Mouse (Mus musculus) yolk sac, embryonic 10.5 days (tissue): Measurements from ENCODE around the gene Fsip1.

Experiments
- DNase-seq: peaks from one replicate; pipeline ENCODE4 v3.0.0-alpha.2; 2017; ENCODE audit warnings: low spot score

The Fsip1 gene

DNA sequence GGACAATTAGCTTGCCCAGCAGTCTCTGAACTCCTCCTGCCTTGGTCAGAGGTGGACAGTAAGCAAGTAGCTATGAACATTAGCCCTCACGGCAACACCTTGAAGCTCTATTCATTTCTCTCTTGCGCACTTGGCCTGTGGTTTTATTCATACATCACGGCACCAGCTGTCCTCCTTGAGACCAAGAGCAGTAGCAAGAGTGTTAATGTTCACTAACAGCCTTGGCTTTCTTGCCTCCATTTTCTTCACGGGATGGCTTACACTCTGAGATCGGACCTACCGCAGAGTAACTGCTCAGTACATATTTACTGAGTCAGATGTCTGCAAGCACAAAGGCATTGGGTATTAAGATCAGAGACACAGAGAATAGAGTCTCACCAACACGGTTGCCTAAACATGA is 132.3 kb downstream of the Fsip1 start:
- DNase-seq: no peak

DNA sequence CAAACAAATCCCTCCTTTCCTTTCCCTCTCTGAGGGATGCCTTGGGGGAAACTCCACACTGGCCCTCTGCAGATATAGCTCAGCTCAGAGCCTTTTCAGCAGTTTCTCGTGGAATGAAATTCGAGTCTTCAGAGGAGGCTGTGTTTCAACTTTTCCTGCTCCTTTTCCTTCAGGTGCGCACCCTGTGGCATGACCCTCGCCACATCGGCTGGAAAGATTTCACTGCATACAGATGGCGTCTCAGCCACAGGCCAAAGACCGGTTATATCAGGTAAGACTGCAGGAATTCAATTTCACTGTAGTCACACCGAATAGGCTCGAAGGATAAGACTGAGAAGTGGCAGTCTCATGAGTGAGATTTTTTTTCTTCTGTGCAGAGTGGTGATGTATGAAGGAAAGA is 133.0 kb downstream of the Fsip1 start:
- no peak for DNase-seq

DNA sequence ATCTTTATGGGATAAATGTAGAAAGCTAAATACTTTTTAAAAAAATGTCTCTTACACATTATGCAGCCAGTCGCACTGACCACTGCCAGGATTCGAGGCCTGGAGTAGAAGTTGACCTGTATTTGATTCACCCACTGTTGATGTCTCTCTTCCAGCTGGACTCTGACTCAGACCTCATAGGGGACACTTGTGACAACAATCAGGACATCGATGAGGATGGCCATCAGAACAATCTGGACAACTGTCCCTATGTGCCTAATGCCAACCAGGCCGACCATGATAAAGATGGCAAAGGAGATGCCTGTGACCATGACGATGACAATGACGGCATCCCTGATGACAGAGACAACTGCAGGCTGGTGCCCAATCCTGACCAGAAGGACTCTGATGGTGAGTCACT is 134.5 kb downstream of the Fsip1 start:
- no peak for DNase-seq

- no peak for DNase-seq
Observed at GRCm38 (mm10) chr2:118120751-118121150, 136.0 kb downstream of the Fsip1 start.

DNA sequence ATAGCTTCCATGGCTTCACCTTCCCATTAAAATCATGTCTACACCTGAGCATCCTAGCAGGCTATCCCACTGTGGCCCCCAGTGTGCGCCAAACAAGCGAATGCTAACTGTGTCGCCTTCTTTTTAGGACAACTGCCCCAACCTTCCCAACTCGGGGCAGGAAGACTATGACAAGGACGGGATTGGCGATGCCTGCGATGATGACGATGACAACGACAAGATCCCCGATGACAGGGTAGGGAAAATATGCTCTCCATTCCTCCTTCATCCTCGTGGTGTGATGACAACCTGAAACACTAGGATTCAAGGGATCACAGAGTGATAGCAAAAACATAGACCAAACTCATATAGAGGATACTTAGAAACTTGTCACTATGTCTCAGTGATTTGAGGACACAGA is 136.7 kb downstream of the Fsip1 start:
- DNase-seq: no peak

DNA sequence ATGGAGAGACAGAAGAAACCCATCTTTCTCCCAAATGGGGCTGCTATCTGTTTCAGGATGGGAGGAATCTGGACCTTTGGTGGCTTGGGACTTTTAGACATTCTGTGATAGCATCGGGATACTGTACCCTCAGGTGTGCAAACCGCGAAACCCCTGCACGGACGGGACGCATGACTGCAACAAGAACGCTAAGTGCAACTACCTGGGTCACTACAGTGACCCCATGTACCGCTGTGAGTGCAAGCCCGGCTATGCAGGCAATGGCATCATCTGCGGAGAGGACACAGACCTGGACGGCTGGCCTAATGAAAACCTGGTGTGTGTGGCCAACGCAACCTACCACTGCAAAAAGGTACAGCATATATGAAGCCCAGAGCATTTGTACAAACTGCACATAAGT is 137.1 kb downstream of the Fsip1 start:
- DNase-seq: no peak

GRCm38 (mm10) chr2:118118515-118118914 is 138.3 kb downstream of the Fsip1 start:
- no peak for DNase-seq

DNA sequence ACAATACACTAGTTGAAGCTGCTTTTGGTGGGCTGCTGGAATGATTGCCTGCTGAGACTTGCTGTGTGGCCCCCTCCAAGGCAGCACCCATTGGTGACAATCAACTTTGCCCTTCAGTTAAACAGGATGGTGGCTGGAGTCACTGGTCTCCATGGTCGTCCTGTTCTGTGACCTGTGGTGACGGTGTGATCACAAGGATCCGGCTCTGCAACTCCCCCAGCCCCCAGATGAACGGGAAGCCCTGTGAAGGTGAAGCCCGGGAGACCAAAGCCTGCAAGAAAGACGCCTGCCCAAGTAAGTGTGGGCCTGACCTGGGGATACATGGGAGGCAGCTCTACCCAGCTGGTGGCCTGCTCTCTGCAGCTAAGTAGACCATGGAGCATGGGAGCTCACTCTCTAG is 138.7 kb downstream of the Fsip1 start:
- no peak for DNase-seq

- peak; percentile 12 for DNase-seq
Observed at GRCm38 (mm10) chr2:118117401-118117800, 139.4 kb downstream of the Fsip1 start.

- DNase-seq: no peak
Observed at GRCm38 (mm10) chr2:118116754-118117290, 139.9 kb downstream of the Fsip1 start.

- DNase-seq: no peak
Observed at GRCm38 (mm10) chr2:118116180-118116579, 140.6 kb downstream of the Fsip1 start.

GRCm38 (mm10) chr2:118115647-118116046 is 141.1 kb downstream of the Fsip1 start:
- DNase-seq: no peak

- DNase-seq: no peak
Observed at GRCm38 (mm10) chr2:118114671-118115070, 142.1 kb downstream of the Fsip1 start.

DNA sequence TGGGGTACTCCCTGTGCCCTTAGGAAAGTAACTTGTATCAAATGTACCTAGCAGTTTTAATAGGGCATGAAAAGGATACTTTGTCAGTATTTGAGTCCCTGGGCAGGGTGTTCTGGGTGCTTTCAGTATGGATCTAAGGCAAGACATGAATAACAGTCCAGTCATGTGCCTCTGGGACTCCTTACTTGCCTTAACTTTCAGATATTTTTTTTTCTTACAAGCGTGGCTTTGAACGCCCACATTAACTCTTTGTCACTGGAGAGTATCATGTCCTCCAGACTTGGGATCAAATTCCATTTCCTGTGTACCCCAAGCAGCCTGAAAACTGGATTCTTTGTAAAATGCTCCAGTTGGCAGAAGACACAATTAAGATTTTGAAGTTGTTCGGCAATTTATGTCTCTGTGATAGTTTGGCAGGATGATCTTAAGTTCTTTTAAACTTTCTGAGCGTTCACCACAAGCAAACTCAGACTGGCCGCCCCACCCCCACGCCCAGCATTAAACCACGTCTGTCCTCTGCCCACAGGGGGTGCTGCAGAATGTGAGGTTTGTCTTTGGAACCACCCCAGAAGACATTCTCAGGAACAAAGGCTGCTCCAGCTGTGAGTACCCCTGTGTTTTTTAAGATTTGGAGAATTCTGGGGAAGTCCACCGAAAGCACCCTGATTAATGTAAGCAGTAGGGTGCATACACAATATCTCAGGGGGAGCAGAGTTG is 142.8 kb downstream of the Fsip1 start:
- DNase-seq: peak; percentile 19

DNA sequence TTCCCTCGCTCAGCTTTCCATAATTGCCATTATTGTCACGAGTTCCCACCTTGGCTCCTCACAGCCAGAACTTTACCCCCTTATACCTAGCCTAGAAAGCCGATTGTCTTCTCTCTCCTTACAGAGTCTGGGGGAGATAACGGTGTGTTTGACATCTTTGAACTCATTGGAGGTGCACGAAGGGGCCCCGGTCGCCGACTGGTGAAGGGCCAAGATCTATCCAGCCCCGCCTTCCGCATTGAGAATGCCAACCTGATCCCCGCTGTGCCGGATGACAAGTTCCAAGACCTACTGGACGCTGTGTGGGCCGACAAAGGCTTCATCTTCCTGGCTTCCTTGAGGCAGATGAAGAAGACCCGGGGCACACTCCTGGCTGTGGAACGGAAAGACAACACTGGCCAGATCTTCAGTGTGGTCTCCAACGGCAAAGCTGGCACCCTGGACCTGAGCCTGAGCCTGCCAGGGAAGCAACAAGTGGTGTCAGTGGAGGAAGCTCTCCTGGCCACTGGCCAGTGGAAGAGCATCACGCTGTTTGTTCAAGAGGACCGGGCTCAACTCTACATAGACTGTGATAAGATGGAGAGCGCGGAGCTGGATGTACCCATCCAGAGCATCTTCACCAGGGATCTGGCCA is 143.8 kb downstream of the Fsip1 start:
- DNase-seq: no peak

DNA sequence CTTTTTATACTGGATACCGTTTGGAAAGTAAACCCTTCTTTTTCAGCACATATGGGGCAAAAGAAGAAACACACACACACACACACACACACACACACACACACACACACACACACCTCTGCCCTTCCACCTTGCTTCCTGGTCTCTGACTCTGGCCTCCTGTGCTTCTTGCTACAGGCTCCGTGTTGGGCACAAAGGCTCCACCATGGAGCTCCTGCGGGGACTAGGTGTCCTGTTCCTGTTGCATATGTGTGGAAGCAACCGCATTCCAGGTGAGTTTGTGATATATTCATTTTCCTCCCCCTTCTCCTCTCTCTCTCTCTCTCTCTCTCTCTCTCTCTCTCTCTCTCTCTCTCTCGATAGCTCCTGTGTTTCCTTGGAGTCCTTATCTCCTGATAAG is 144.3 kb downstream of the Fsip1 start:
- no peak for DNase-seq

DNA sequence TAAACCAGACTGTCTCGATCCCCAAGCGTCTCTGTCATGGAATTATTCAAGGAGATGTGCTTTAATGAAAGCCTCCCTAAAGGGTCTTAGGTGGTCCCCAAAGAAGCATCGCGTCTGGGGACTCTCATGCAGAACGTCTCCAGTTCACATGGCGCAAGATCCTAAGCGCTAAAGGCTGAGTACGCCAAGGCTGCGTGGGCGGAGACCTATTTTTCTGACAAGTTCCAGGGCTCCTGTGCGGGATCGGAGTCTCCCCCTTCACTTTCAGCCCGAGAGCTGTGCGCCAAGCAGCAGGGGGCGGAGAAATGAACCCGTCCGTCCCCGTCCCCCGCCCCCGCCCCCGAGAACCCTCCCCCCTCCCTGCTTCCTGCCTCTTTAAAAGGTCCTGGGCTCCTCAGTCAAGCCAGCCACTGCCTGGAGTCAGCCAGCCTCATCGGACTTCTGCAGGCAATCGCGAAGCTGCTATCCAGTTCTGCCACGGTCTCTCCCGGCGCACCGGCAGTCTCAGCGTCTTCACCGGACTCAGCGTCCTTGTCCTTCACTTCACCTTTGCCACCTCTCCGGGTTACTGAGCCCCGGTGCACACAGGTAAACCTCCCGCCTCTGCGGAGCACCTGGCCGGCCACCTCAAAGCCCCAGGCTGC is 145.2 kb downstream of the Fsip1 start, which contains the start of gene Thbs1:
Gene Thbs1 (plus strand): TSS at position 389 of the 644 bp plus-strand sequence.
- DNase-seq: peak; percentile 87

- peak; percentile 81 for DNase-seq
Observed at GRCm38 (mm10) chr2:118111116-118111487, 145.7 kb downstream of the Fsip1 start.

DNA sequence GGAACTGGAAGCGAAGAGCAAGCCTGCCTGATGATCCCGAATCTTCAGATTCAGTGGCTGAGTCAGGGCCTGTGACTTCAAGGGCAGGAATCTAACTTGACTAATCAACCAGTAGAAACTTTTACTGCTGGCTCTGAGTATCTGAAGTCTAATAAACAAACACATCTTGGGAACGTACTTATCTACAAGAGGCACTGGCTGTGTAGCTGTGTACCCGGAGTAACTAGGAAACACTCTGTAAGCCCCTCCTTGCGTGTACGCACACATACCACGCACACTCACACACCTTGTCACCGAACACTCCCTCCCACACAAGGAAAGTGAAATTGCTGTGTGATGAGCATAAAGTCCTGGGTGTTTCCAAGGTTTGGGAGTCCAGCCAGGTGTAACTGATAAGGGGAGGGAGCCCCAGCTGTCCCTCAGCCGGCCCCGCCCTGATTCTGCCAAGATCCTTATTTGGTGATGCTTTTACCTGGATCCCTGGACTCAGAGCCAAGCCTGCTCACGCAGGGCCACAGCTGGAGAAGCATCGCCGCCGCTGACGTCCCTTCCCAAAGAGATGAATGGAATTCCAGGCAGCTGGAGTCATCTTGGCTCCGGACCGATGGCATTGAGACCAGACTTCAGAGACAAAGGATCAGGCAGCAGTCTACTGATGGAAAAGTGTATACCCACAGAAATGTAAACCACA is 146.4 kb downstream of the Fsip1 start:
- peak; percentile 33 for DNase-seq

GRCm38 (mm10) chr2:118102169-118102568 is 154.6 kb downstream of the Fsip1 start:
- DNase-seq: no peak

GRCm38 (mm10) chr2:118099104-118099503 is 157.7 kb downstream of the Fsip1 start:
- DNase-seq: no peak

GRCm38 (mm10) chr2:118091226-118091625 is 165.5 kb downstream of the Fsip1 start:
- no peak for DNase-seq
